Mouse (Mus musculus) ES-Bruce4 (cell line): ENCODE results near the gene Prepl.

ENCODE experiments used
- CTCF ChIP-seq: IDR thresholded peaks from one replicate; pipeline ENCODE4 v1.8.1; 2011; ENCODE audit warnings: low read depth, low read length
- POLR2A ChIP-seq: IDR thresholded peaks from one replicate; pipeline ENCODE4 v1.8.1; 2011; ENCODE audit warnings: low read length; ENCODE audit not compliant: insufficient read depth

DNA sequence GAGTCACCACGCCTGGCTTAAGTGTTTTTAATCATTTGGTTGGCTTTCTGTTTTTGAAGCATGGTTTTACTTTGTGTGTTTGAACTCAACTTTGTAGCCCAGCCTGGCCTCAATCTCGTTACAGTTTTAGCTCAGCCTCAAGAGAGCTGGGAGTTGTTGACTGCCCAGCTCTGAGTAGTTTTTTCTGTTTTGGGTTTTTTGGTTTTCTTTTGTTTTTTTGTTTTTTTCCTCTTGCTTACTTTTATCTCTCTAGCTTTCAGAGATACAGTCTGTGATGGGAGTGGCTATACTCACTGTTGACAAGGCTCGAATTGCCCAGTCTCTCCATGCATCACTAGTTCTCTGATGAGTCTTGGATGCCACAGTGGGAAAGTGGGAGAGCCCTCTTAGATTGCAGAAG is 69.7 kb downstream of the Prepl start:
- TF ChIP-seq CTCF (no peak), POLR2A (no peak)
